8 mouse cellular contexts compared by ENCODE assay signal in genomic region chr11:35120894-35121610, GRCm38 (mm10). TPM values are rescaled to one million over a fixed set of nuclear protein-coding genes. Genes with fewer than 3 reads are reported as not detected.
DNase-seq lines count a peak whose midpoint lies in the region; ATAC-seq lines count a peak whose summit lies in the region.

TSS of gene Slit3 (plus strand) at chr11:35121224.

- no peaks in the 10 kb centered on the region for H3K9me3 ChIP-seq in forebrain, embryonic 15.5 days
- H3K9me3 ChIP-seq in lung, embryonic 16.5 days (ENCODE audit: control insufficient read depth, low read length): no peaks in the 10 kb centered on the region

- intact Hi-C loops in heart, postnatal 36 days (cut with DNase I): loop anchor here (5.0 kb wide), 1 partner anchor 206 kb away; no protein-coding TSS in a partner anchor

- no peaks in the 10 kb centered on the region for H3K36me3 ChIP-seq in forebrain, embryonic 15.5 days
- H3K36me3 ChIP-seq in lung, embryonic 16.5 days (ENCODE audit: control insufficient read depth, insufficient read depth, low read length): no peaks in the 10 kb centered on the region

- under 1% methylated on average over 61 of the region's 75 CpGs for WGBS in forebrain, embryonic 15.5 days
- WGBS in lung, embryonic 16.5 days: under 1% methylated on average over 47 of the region's 75 CpGs

- H3K27me3 ChIP-seq in forebrain, embryonic 15.5 days: peaks cover 36% of the 10 kb centered on the region
- peaks cover 24% of the 10 kb centered on the region for H3K27me3 ChIP-seq in lung, embryonic 16.5 days (ENCODE audit: control insufficient read depth, insufficient read depth, low read depth, low read length)

- ATAC-seq in forebrain, embryonic 15.5 days (replicated peaks): peak; percentile 77
- ATAC-seq in lung, embryonic 16.5 days (ENCODE audit: low read depth): peak; percentile 82
- no peak for ATAC-seq in CD4-positive, CD25-positive, alpha-beta regulatory T cell, adult 4 months

- DNase-seq in R1 (ENCODE audit: low read depth, low spot score): peak; percentile 88
- DNase-seq in cerebellum, adult 11 months: peak; percentile 46
- DNase-seq in heart, postnatal 36 days: peak; percentile 50 to 59
- peak; percentile 54 for DNase-seq in layer of hippocampus, adult 9-11 months
- DNase-seq in right cerebral cortex, postnatal 25 days: peak; percentile 59

- H3K4me2 ChIP-seq in forebrain, embryonic 15.5 days (replicated peaks): peak within 1 kb of the TSS; percentile 94
- peak within 1 kb of the TSS; percentile 66 for H3K4me2 ChIP-seq in lung, embryonic 16.5 days (ENCODE audit: low read depth, low read length)

- H3K9ac ChIP-seq in forebrain, embryonic 15.5 days (replicated peaks): peak within 1 kb of the TSS; percentile 49
- peak within 1 kb of the TSS; percentile 65 for H3K9ac ChIP-seq in lung, embryonic 16.5 days (ENCODE audit: low read length)

- peak within 1 kb of the TSS; percentile 59 for H3K4me3 ChIP-seq in forebrain, embryonic 15.5 days
- peak within 1 kb of the TSS; percentile 64 for H3K4me3 ChIP-seq in lung, embryonic 16.5 days (ENCODE audit: low read length)

- peaks cover 21% of the 10 kb centered on the region for H3K4me1 ChIP-seq in forebrain, embryonic 15.5 days
- peaks cover 26% of the 10 kb centered on the region for H3K4me1 ChIP-seq in lung, embryonic 16.5 days (replicated peaks; ENCODE audit: control insufficient read depth, insufficient read depth, low read length)

- no peak within 1 kb of the TSS for H3K27ac ChIP-seq in forebrain, embryonic 15.5 days (replicated peaks)
- H3K27ac ChIP-seq in lung, embryonic 16.5 days (ENCODE audit: low read length): peak within 1 kb of the TSS; percentile 34

RNA-seq across cellular contexts. Expression of gene Slit3, which starts in this region (rescaled TPM):
- 5.9 and 6.4 TPM in 2 replicates for polyA plus RNA-seq in forebrain, embryonic 15.5 days (2015; fragmentation: Nextera tagmentation; extraction: Ambion mirVana)
- 10 to 100 TPM; 12.0 to 13.1 TPM for total RNA-seq in heart, postnatal 36 days (2021)
- polyA plus RNA-seq in lung, embryonic 16.5 days (2015; fragmentation: Nextera tagmentation; extraction: Ambion mirVana): 9.1 and 9.2 TPM in 2 replicates
- not detected for polyA plus RNA-seq in CD4-positive, CD25-positive, alpha-beta regulatory T cell, adult 4 months (2017; shearing (Covaris generic))
